Mouse (Mus musculus) CH12.LX (cell line): ENCODE results near the gene Coro7. TPM values are rescaled to one million over a fixed set of nuclear protein-coding genes. Genes with fewer than 3 reads are reported as not detected.

Source experiments
- DNase-seq: peaks from one replicate; pipeline ENCODE4 v3.0.0-alpha.2; 2013; ENCODE audit errors: extremely low read depth
- H3K27ac ChIP-seq: 2 replicates; pipeline ENCODE4 v1.5.1; 2012; ENCODE audit warnings: low read depth, mild to moderate bottlenecking, control low read depth, moderate library complexity; ENCODE audit not compliant: insufficient read depth
- H3K27me3 ChIP-seq: replicated peaks from 2 replicates; pipeline ENCODE3; 2012; ENCODE audit warnings: inconsistent platforms
- H3K36me3 ChIP-seq, 2 experiments: replicated peaks in 1 of 2; 2 replicates each; pipeline versions ENCODE3 to v1.6.1; 2012; ENCODE audit warnings: inconsistent platforms in 1 of 2, low read length in 1 of 2, mild to moderate bottlenecking in 1 of 2, mixed read lengths in 1 of 2, moderate library complexity in 1 of 2; ENCODE audit not compliant: control insufficient read depth in 1 of 2, insufficient read depth in 1 of 2
- H3K4me1 ChIP-seq, 2 experiments: 2 replicates each; pipeline ENCODE4 v1.6.1; 2012; ENCODE audit warnings: inconsistent platforms in 1 of 2, moderate library complexity in 1 of 2; ENCODE audit not compliant: insufficient read depth in 2 of 2, control insufficient read depth in 1 of 2
- H3K4me2 ChIP-seq: 2 replicates; pipeline ENCODE4 v1.6.1; 2012; ENCODE audit warnings: low read depth, mild to moderate bottlenecking, control low read depth; ENCODE audit not compliant: poor library complexity, insufficient read depth, severe bottlenecking
- H3K4me3 ChIP-seq, 3 experiments: fragments of 150-350 bp in 1 of 3; sonication (generic) in 1 of 3; replicated peaks in 1 of 3; 2 replicates each; pipeline versions ENCODE3 to v1.5.1; 2011 to 2012; ENCODE audit warnings: low read depth in 2 of 3, low read length in 2 of 3, mild to moderate bottlenecking in 2 of 3, moderate library complexity in 2 of 3, control low read depth in 1 of 3, improper control_type of control experiment in 1 of 3, inconsistent platforms in 1 of 3, mixed read lengths in 1 of 3; ENCODE audit not compliant: poor library complexity in 1 of 3
- H3K79me2 ChIP-seq: replicated peaks from 2 replicates; pipeline ENCODE4 v1.6.1; 2012; ENCODE audit warnings: mild to moderate bottlenecking, moderate library complexity; ENCODE audit not compliant: control insufficient read depth, poor library complexity, insufficient read depth, severe bottlenecking; ENCODE audit errors: extremely low read depth
- H3K9ac ChIP-seq: 2 replicates; pipeline ENCODE4 v1.6.1; 2012; ENCODE audit warnings: low read depth, mild to moderate bottlenecking, control low read depth, moderate library complexity; ENCODE audit not compliant: insufficient read depth
- H3K9me3 ChIP-seq: replicated peaks from 2 replicates; pipeline ENCODE3; 2012; ENCODE audit warnings: low read length, inconsistent platforms, mixed read lengths
- BHLHE40 ChIP-seq: IDR thresholded peaks from 2 replicates; pipeline ENCODE4 v1.6.1; 2011; ENCODE audit warnings: mild to moderate bottlenecking, low read depth, low read length, improper control_type of control experiment
- CHD1 ChIP-seq: IDR thresholded peaks from 2 replicates; pipeline ENCODE4 v1.6.1; 2012; ENCODE audit warnings: low read depth, low read length, improper control_type of control experiment, inconsistent platforms
- CHD2 ChIP-seq: IDR thresholded peaks from 2 replicates; pipeline ENCODE4 v1.6.1; 2011; ENCODE audit warnings: low read length, improper control_type of control experiment
- CTCF ChIP-seq, 2 experiments: IDR thresholded peaks in 1 of 2; conservative IDR thresholded peaks in 1 of 2; 2 replicates each; pipeline ENCODE4 v1.5.1; 2011 to 2012; ENCODE audit warnings: low read depth in 2 of 2, low read length in 2 of 2, improper control_type of control experiment in 1 of 2, inconsistent platforms in 1 of 2, mild to moderate bottlenecking in 1 of 2, moderate library complexity in 1 of 2
- E2F4 ChIP-seq: IDR thresholded peaks from 2 replicates; pipeline ENCODE4 v1.6.1; 2011; ENCODE audit warnings: low read depth, low read length, improper control_type of control experiment; ENCODE audit not compliant: insufficient replicate concordance
- ELF1 ChIP-seq: IDR thresholded peaks from 2 replicates; pipeline ENCODE4 v1.6.1; 2014; ENCODE audit warnings: low read depth, mild to moderate bottlenecking, inconsistent platforms, low read length, improper control_type of control experiment
- EP300 ChIP-seq: IDR thresholded peaks from 2 replicates; pipeline ENCODE4 v1.6.1; 2011; ENCODE audit warnings: low read length, improper control_type of control experiment
- ETS1 ChIP-seq: conservative IDR thresholded peaks from 2 replicates; pipeline ENCODE4 v1.6.1; 2012; ENCODE audit warnings: low read depth, mild to moderate bottlenecking, inconsistent platforms, low read length, improper control_type of control experiment, moderate library complexity
- HCFC1 ChIP-seq: IDR thresholded peaks from 2 replicates; pipeline ENCODE4 v1.6.1; 2012; ENCODE audit warnings: low read depth, mild to moderate bottlenecking, inconsistent platforms, low read length, improper control_type of control experiment
- IRF4 ChIP-seq: IDR thresholded peaks from 2 replicates; pipeline ENCODE4 v1.6.1; 2014; ENCODE audit warnings: low read depth, mild to moderate bottlenecking, inconsistent platforms, low read length, improper control_type of control experiment
- KAT2A ChIP-seq: IDR thresholded peaks from 2 replicates; pipeline ENCODE4 v1.6.1; 2012; ENCODE audit warnings: low read length, improper control_type of control experiment, inconsistent platforms; ENCODE audit not compliant: insufficient replicate concordance
- MAFK ChIP-seq: IDR thresholded peaks from 2 replicates; pipeline ENCODE4 v1.6.1; 2011; ENCODE audit warnings: low read length, improper control_type of control experiment; ENCODE audit not compliant: insufficient replicate concordance
- MAZ ChIP-seq: IDR thresholded peaks from 2 replicates; pipeline ENCODE4 v1.6.1; 2012; ENCODE audit warnings: low read depth, mild to moderate bottlenecking, inconsistent platforms, low read length, improper control_type of control experiment, moderate library complexity
- MEF2A ChIP-seq: IDR thresholded peaks from 2 replicates; pipeline ENCODE4 v1.6.1; 2014; ENCODE audit warnings: low read depth, mild to moderate bottlenecking, inconsistent platforms, low read length, improper control_type of control experiment, borderline replicate concordance
- MXI1 ChIP-seq: IDR thresholded peaks from 2 replicates; pipeline ENCODE4 v1.6.1; 2011; ENCODE audit warnings: mild to moderate bottlenecking, low read depth, low read length, improper control_type of control experiment
- MYC ChIP-seq: IDR thresholded peaks from 2 replicates; pipeline ENCODE4 v1.6.1; 2011; ENCODE audit warnings: low read depth, mild to moderate bottlenecking, improper control_type of control experiment, low read length
- NELFE ChIP-seq: IDR thresholded peaks from 2 replicates; pipeline ENCODE4 v1.6.1; 2011; ENCODE audit warnings: low read depth, low read length, improper control_type of control experiment
- POLR2A ChIP-seq: IDR thresholded peaks from 2 replicates; pipeline ENCODE4 v1.6.1; 2011; ENCODE audit warnings: low read depth, mild to moderate bottlenecking, improper control_type of control experiment, low read length
- POLR2AphosphoS2 ChIP-seq: IDR thresholded peaks from 2 replicates; pipeline ENCODE4 v1.6.1; 2011; ENCODE audit warnings: low read depth, low read length, improper control_type of control experiment
- RCOR1 ChIP-seq: conservative IDR thresholded peaks from 2 replicates; pipeline ENCODE4 v1.6.1; 2012; ENCODE audit warnings: low read depth, mild to moderate bottlenecking, inconsistent platforms, low read length, improper control_type of control experiment
- SIN3A ChIP-seq: IDR thresholded peaks from 2 replicates; pipeline ENCODE4 v1.6.1; 2012; ENCODE audit warnings: low read length, improper control_type of control experiment, inconsistent platforms
- SMC3 ChIP-seq: IDR thresholded peaks from 2 replicates; pipeline ENCODE4 v1.6.1; 2011; ENCODE audit warnings: low read depth, low read length, improper control_type of control experiment
- TBP ChIP-seq: conservative IDR thresholded peaks from 2 replicates; pipeline ENCODE4 v1.6.1; 2011; ENCODE audit warnings: low read depth, low read length, improper control_type of control experiment
- TCF12 ChIP-seq: IDR thresholded peaks from 2 replicates; pipeline ENCODE4 v1.6.1; 2014; ENCODE audit warnings: low read depth, mild to moderate bottlenecking, inconsistent platforms, low read length, improper control_type of control experiment
- UBTF ChIP-seq: IDR thresholded peaks from 2 replicates; pipeline ENCODE4 v1.6.1; 2012; ENCODE audit warnings: low read depth, mild to moderate bottlenecking, inconsistent platforms, low read length, improper control_type of control experiment, moderate library complexity
- USF1 ChIP-seq: IDR thresholded peaks from 2 replicates; pipeline ENCODE4 v1.6.1; 2014; ENCODE audit warnings: low read depth, mild to moderate bottlenecking, inconsistent platforms, low read length, improper control_type of control experiment
- USF2 ChIP-seq: conservative IDR thresholded peaks from 2 replicates; pipeline ENCODE4 v1.6.1; 2011; ENCODE audit warnings: low read depth, low read length, improper control_type of control experiment
- ZC3H11A ChIP-seq: IDR thresholded peaks from 2 replicates; pipeline ENCODE4 v1.6.1; 2012; ENCODE audit warnings: low read depth, mild to moderate bottlenecking, inconsistent platforms, low read length, improper control_type of control experiment
- ZMIZ1 ChIP-seq: IDR thresholded peaks from 2 replicates; pipeline ENCODE4 v1.6.1; 2012; ENCODE audit warnings: low read depth, mild to moderate bottlenecking, inconsistent platforms, low read length, improper control_type of control experiment
- ZNF384 ChIP-seq: IDR thresholded peaks from 2 replicates; pipeline ENCODE4 v1.6.1; 2012; ENCODE audit warnings: low read depth, low read length, improper control_type of control experiment, inconsistent platforms
- dilution Hi-C: fragments of 300-500 bp; cut with MboI; formaldehyde crosslinking; loops from 2 replicates; pipeline ENCODE4 v1.14.3; 2020; ENCODE audit warnings: low sequenced_read_pairs; ENCODE audit not compliant: extremely low pct_unique_long_range_greater_than_20kb, extremely low pct_ligation_motif_present
- in situ Hi-C: fragments of 300-500 bp; cut with MboI; formaldehyde crosslinking; loops from 3 replicates; pipeline ENCODE4 v1.14.3; 2019; ENCODE audit warnings: low sequenced_read_pairs, low pct_ligation_motif_present, low pct_unique_long_range_greater_than_20kb, mixed read lengths
- polyA plus RNA-seq: library from polyadenylated mRNA; unstranded; fragments of >175 nt; gene quantifications from 2 replicates; pipeline ENCODE4 v1.2.1, GENCODE M21; 2012; ENCODE audit warnings: low read depth; ENCODE audit not compliant: insufficient read length
- total RNA-seq, 2 experiments: library from RNA; depleted of rRNA; stranded (reverse); fragments of 300-350 nt in 1 of 2; fragments of >200 nt in 1 of 2; gene quantifications; 2 replicates each; pipeline ENCODE4 v1.2.3; 2012 to 2014

The Coro7 gene
- total and polyA plus RNA-seq, 3 experiments = 5.7 to 40.2 (median 20.0) TPM

DNA sequence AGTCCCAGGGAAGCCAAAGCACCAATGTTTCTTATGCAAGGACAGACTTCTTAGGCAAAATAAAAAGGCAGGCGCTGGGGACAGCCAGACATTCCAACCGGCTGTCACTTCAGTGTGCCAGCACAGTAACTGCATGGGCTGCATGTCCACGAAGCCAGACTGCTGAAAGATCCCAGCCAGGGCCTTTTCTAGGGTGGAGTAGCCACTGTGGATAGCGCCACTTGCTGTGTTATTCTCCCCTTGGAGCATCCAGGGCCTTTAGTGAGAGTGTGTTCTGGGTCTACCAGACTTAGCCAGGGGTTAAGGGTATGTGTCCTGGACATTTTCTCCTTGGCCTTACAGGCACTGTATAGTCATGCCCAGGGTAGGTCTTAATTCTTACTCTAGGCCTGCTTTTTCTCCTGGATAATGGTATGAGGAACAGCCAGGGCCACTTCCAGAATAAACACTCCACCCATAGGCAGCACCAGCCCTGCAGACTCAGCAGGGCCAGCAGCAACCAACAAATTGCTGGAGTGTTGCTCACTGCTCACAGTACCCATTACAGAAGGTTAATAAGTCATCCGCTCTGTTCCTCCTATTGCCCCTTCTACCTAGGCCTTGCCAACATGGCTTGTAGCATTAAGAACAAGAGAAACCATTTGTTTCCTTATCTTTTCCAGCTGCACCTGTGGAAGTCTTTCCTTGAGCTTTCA is 91.9 kb downstream of the Coro7 start:
- Histone ChIP-seq H3K4me3 (no peak overlapping the region), H3K36me3 (no peaks in the 10 kb centered on the region), H3K4me1 (peaks cover 20 to 43% of the 10 kb centered on the region in 2 experiments), H3K9ac (0 out of 2 replicates have a peak overlapping the region, but pooled peaks have one; percentile 42), H3K27me3 (no peaks in the 10 kb centered on the region), H3K4me2 (no peak overlapping the region), H3K9me3 (no peaks in the 10 kb centered on the region), H3K27ac (no peak overlapping the region), H3K79me2 (no peaks in the 10 kb centered on the region)
- dilution Hi-C loops (no loop called here), in situ Hi-C loops (no loop called here)
- TF ChIP-seq USF2 = no peak
- DNase-seq = no peak

- in situ Hi-C loops = no loop called here
- H3K27me3 ChIP-seq = no peaks in the 10 kb centered on the region
- peak overlapping the region; percentile 54 to 58 (median 55) for H3K4me3 ChIP-seq
- 0 out of 2 replicates have a peak overlapping the region, but pooled peaks have one; percentile 29 for H3K27ac ChIP-seq
- peak overlapping the region; percentile 62 for H3K9ac ChIP-seq
- no peaks in the 10 kb centered on the region for H3K9me3 ChIP-seq
- no peak for TF ChIP-seq MAFK
- TF ChIP-seq ZMIZ1 = peak; percentile 73
- TF ChIP-seq TBP = 0 out of 2 replicates have a peak, but pooled peaks have one; percentile 32
- TF ChIP-seq CHD2 = peak; percentile 66
- no peak; the same call in 1 of the 2 replicates for TF ChIP-seq USF1
- TF ChIP-seq MYC = no peak; the same call in 1 of the 2 replicates
- TF ChIP-seq CTCF (conservative IDR thresholded peaks at IDR 0.05 in 1 of 2, IDR thresholded peaks at IDR 0.05 in 1 of 2; ENCODE audit: low read depth in 2 of 2, low read length in 2 of 2) = peak in 1 of 2 experiments; percentile 34; a peak in 2 of 4 replicates
- TF ChIP-seq ETS1 = peak; percentile 80
- TF ChIP-seq UBTF = peak; percentile 81; the same call in 1 of the 2 replicates
- TF ChIP-seq ELF1 = peak; percentile 96
- TF ChIP-seq BHLHE40 = peak; percentile 97
- TF ChIP-seq CHD1 = no peak
- peak; percentile 79 for TF ChIP-seq POLR2A
- peak; percentile 73; the same call in 1 of the 2 replicates for TF ChIP-seq IRF4
- TF ChIP-seq MAZ = peak; percentile 94
- TF ChIP-seq MXI1 = peak; percentile 69
- TF ChIP-seq EP300 = peak; percentile 47; the same call in 1 of the 2 replicates
- peak; percentile 59 for TF ChIP-seq HCFC1
- peak; percentile 87 for TF ChIP-seq MEF2A
- TF ChIP-seq POLR2AphosphoS2 = peak; percentile 25; the same call in 1 of the 2 replicates
- TF ChIP-seq NELFE = peak; percentile 54
- TF ChIP-seq RCOR1 = 0 out of 2 replicates have a peak, but pooled peaks have one; percentile 24
- TF ChIP-seq ZC3H11A = no peak
- no peak for TF ChIP-seq USF2
- peak; percentile 83 for TF ChIP-seq SIN3A
- 0 out of 2 replicates have a peak, but pooled peaks have one; percentile 42 for TF ChIP-seq KAT2A
- peak; percentile 77 for TF ChIP-seq TCF12
- no peak for TF ChIP-seq ZNF384
- no peak for TF ChIP-seq SMC3
- TF ChIP-seq E2F4 = peak; percentile 96
- peak overlapping the region; percentile 85 for H3K4me2 ChIP-seq
- no peaks in the 10 kb centered on the region for H3K79me2 ChIP-seq
- peaks cover 20 to 43% of the 10 kb centered on the region in 2 experiments for H3K4me1 ChIP-seq
- DNase-seq = peak; percentile 99
- dilution Hi-C loops = no loop called here
- H3K36me3 ChIP-seq = no peaks in the 10 kb centered on the region
Measured at GRCm38 (mm10) chr16:4586531-4587123, 93.0 kb downstream of the Coro7 start.
